Mouse (Mus musculus): Measurements from ENCODE around the gene Cabin1.

DNA sequence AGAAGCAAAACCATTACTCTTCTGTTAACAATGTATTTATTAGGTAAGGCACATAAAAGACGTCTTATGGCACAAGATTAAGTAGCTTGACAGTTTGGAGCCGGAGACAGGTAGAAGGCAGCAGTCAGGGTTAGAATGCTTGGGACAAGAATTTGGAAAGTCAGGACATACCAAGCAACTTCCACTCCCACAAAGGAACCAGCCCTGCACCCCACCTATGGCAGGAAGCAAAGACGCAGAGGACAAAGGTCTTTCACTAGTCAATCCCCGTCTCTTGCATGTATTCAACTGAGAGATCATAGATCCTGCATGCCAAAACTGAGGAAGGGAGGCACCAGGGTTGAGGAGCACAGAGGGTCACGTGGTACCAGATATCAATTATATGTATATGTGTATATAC lies 10.0 kb upstream of the Cabin1 start:
- TF ChIP-seq POLR2A (IDR thresholded peaks at IDR 0.05; ENCODE audit: borderline replicate concordance, low read depth, low read length) (no peak), CTCF (IDR thresholded peaks at IDR 0.05; ENCODE audit: low read depth, low read length) (no peak)
